Mouse (Mus musculus): ENCODE results near the gene Gmppb. TPM values are rescaled to one million over a fixed set of nuclear protein-coding genes. Genes with fewer than 3 reads are reported as not detected.

The Gmppb gene
- total and polyA plus RNA-seq, 3 experiments: 17.9 to 20.9 (median 19.2) TPM

GRCm38 (mm10) chr9:108035331-108036156 is 13.5 kb upstream of the Gmppb start:
- peak overlapping the region; percentile 89 for H3K27ac ChIP-seq (ENCODE audit: insufficient read depth, low read depth)

More at GRCm38 (mm10) chr9:108035331-108036156, 13.5 kb upstream of the Gmppb start:
- in situ Hi-C loops (cut with MboI; ENCODE audit: low pct_ligation_motif_present, low pct_unique_long_range_greater_than_20kb, low sequenced_read_pairs) (no loop called here), dilution Hi-C loops (cut with MboI; ENCODE audit: extremely low pct_ligation_motif_present, extremely low pct_unique_long_range_greater_than_20kb, low sequenced_read_pairs) (no loop called here)
- TF ChIP-seq NRF1 (IDR thresholded peaks at IDR 0.05; ENCODE audit: low read depth, low read length): no peak
- peak; percentile 56; the same call in 1 of the 2 replicates for TF ChIP-seq CHD2 (IDR thresholded peaks at IDR 0.05; ENCODE audit: low read length)
- TF ChIP-seq ETS1 (conservative IDR thresholded peaks at IDR 0.05; ENCODE audit: low read depth, low read length): 0 out of 2 replicates have a peak, but pooled peaks have one; percentile 22
- no peak for TF ChIP-seq USF2 (conservative IDR thresholded peaks at IDR 0.05; ENCODE audit: low read depth, low read length)
- TF ChIP-seq ZKSCAN1 (IDR thresholded peaks at IDR 0.05; ENCODE audit: borderline replicate concordance, low read depth, low read length): no peak
- no peak for TF ChIP-seq USF1 (IDR thresholded peaks at IDR 0.05; ENCODE audit: low read depth, low read length)
- no peak for TF ChIP-seq ZC3H11A (IDR thresholded peaks at IDR 0.05; ENCODE audit: low read depth, low read length)
- TF ChIP-seq UBTF (IDR thresholded peaks at IDR 0.05; ENCODE audit: low read depth, low read length): no peak
- TF ChIP-seq BHLHE40 (IDR thresholded peaks at IDR 0.05; ENCODE audit: low read depth, low read length): peak; percentile 25; the same call in 1 of the 2 replicates
- 0 out of 2 replicates have a peak, but pooled peaks have one; percentile 37 for TF ChIP-seq MAZ (IDR thresholded peaks at IDR 0.05; ENCODE audit: low read depth, low read length)
- peak; percentile 60 for TF ChIP-seq SMC3 (IDR thresholded peaks at IDR 0.05; ENCODE audit: low read depth, low read length)
- 0 out of 2 replicates have a peak, but pooled peaks have one; percentile 51 for TF ChIP-seq TCF12 (IDR thresholded peaks at IDR 0.05; ENCODE audit: low read depth, low read length)
- TF ChIP-seq MAFK (IDR thresholded peaks at IDR 0.05; ENCODE audit: insufficient replicate concordance, low read length): no peak
- peak in 1 of 2 experiments; percentile 70; a peak in 2 of 4 replicates for TF ChIP-seq CTCF (conservative IDR thresholded peaks at IDR 0.05 in 1 of 2, IDR thresholded peaks at IDR 0.05 in 1 of 2; ENCODE audit: low read depth in 2 of 2, low read length in 2 of 2)
- no peak for TF ChIP-seq CHD1 (IDR thresholded peaks at IDR 0.05; ENCODE audit: low read depth, low read length)
- TF ChIP-seq ELF1 (IDR thresholded peaks at IDR 0.05; ENCODE audit: low read depth, low read length): peak; percentile 75
- no peak; the same call in 1 of the 2 replicates for TF ChIP-seq POLR2AphosphoS2 (IDR thresholded peaks at IDR 0.05; ENCODE audit: low read depth, low read length)
- peak; percentile 59; the same call in 1 of the 2 replicates for TF ChIP-seq ZMIZ1 (IDR thresholded peaks at IDR 0.05; ENCODE audit: low read depth, low read length)
- peak; percentile 70 for TF ChIP-seq SIN3A (IDR thresholded peaks at IDR 0.05; ENCODE audit: low read length)
- no peak for TF ChIP-seq HCFC1 (IDR thresholded peaks at IDR 0.05; ENCODE audit: low read depth, low read length)
- no peak for TF ChIP-seq MXI1 (IDR thresholded peaks at IDR 0.05; ENCODE audit: low read depth, low read length)
- no peak; the same call in 1 of the 2 replicates for TF ChIP-seq IRF4 (IDR thresholded peaks at IDR 0.05; ENCODE audit: low read depth, low read length)
- no peak for TF ChIP-seq KAT2A (IDR thresholded peaks at IDR 0.05; ENCODE audit: insufficient replicate concordance, low read length)
- no peak; the same call in 1 of the 2 replicates for TF ChIP-seq MAX (IDR thresholded peaks at IDR 0.05; ENCODE audit: low read length)
- TF ChIP-seq MEF2A (IDR thresholded peaks at IDR 0.05; ENCODE audit: borderline replicate concordance, low read depth, low read length): peak; percentile 52; the same call in 1 of the 2 replicates
- TF ChIP-seq RAD21 (IDR thresholded peaks at IDR 0.05; ENCODE audit: low read depth, low read length): peak; percentile 30
- TF ChIP-seq ZNF384 (IDR thresholded peaks at IDR 0.05; ENCODE audit: low read depth, low read length): no peak
- TF ChIP-seq E2F4 (IDR thresholded peaks at IDR 0.05; ENCODE audit: insufficient replicate concordance, low read depth, low read length): no peak
- no peak for TF ChIP-seq JUND (conservative IDR thresholded peaks at IDR 0.05; ENCODE audit: low read depth, low read length)
- TF ChIP-seq POLR2A (IDR thresholded peaks at IDR 0.05; ENCODE audit: low read depth, low read length): peak; percentile 36; the same call in 1 of the 2 replicates
- no peak for TF ChIP-seq JUN (IDR thresholded peaks at IDR 0.05; ENCODE audit: insufficient read depth, low read depth, low read length)
- peak; percentile 31; the same call in 1 of the 2 replicates for TF ChIP-seq NELFE (IDR thresholded peaks at IDR 0.05; ENCODE audit: low read depth, low read length)
- TF ChIP-seq RCOR1 (conservative IDR thresholded peaks at IDR 0.05; ENCODE audit: low read depth, low read length): peak; percentile 61; the same call in 1 of the 2 replicates
- peak; percentile 49 for TF ChIP-seq EP300 (IDR thresholded peaks at IDR 0.05; ENCODE audit: low read length)
- TF ChIP-seq PAX5 (IDR thresholded peaks at IDR 0.05; ENCODE audit: low read length): no peak
- peak; percentile 66 for TF ChIP-seq MYC (IDR thresholded peaks at IDR 0.05; ENCODE audit: low read depth, low read length)
- peak; percentile 25; the same call in 1 of the 2 replicates for TF ChIP-seq TBP (conservative IDR thresholded peaks at IDR 0.05; ENCODE audit: low read depth, low read length)
- TF ChIP-seq GABPA (IDR thresholded peaks at IDR 0.05; ENCODE audit: insufficient replicate concordance, low read depth, low read length): no peak
- Histone ChIP-seq H3K9me3 (replicated peaks; ENCODE audit: low read length) (no peaks in the 10 kb centered on the region), H3K4me3 (replicated peaks in 1 of 3; ENCODE audit: low read depth in 2 of 3, low read length in 2 of 3, poor library complexity in 1 of 3) (peak overlapping the region; percentile 3 to 41 (median 36)), H3K27me3 (replicated peaks) (no peaks in the 10 kb centered on the region), H3K36me3 (replicated peaks in 1 of 2; ENCODE audit: control insufficient read depth in 1 of 2, insufficient read depth in 1 of 2, low read length in 1 of 2) (peaks cover 18 to 44% of the 10 kb centered on the region in 2 experiments), H3K4me2 (ENCODE audit: insufficient read depth, low read depth, poor library complexity, severe bottlenecking) (peak overlapping the region; percentile 41), H3K9ac (ENCODE audit: insufficient read depth, low read depth) (no peak overlapping the region), H3K4me1 (ENCODE audit: control insufficient read depth in 1 of 2, insufficient read depth in 2 of 2) (peaks cover 7 to 31% of the 10 kb centered on the region in 2 experiments), H3K79me2 (replicated peaks; ENCODE audit: control insufficient read depth, extremely low read depth, insufficient read depth, poor library complexity, severe bottlenecking) (0 out of 2 replicates have a peak, but pooled peaks cover 5% of the 10 kb centered on the region)
- peak; percentile 82 for DNase-seq (ENCODE audit: extremely low read depth)

All from CH12.LX (cell line).